Mouse (Mus musculus) thymus, adult 2 months (tissue): ENCODE data around the gene Tmem63c.

ENCODE experiments used
- CTCF ChIP-seq: fragments of 200-500 bp; IDR thresholded peaks from 2 replicates; pipeline ENCODE4 v1.5.1; 2012; ENCODE audit warnings: mild to moderate bottlenecking, control low read depth, low read length, moderate library complexity, borderline replicate concordance; ENCODE audit not compliant: control insufficient read depth, poor library complexity, insufficient read depth; ENCODE audit errors: extremely low read depth
- POLR2A ChIP-seq: fragments of 200-500 bp; IDR thresholded peaks from 2 replicates; pipeline ENCODE4 v1.6.1; 2012; ENCODE audit warnings: mild to moderate bottlenecking, low read length, control low read depth, moderate library complexity; ENCODE audit not compliant: control insufficient read depth, poor library complexity, insufficient read depth; ENCODE audit errors: extremely low read depth

DNA sequence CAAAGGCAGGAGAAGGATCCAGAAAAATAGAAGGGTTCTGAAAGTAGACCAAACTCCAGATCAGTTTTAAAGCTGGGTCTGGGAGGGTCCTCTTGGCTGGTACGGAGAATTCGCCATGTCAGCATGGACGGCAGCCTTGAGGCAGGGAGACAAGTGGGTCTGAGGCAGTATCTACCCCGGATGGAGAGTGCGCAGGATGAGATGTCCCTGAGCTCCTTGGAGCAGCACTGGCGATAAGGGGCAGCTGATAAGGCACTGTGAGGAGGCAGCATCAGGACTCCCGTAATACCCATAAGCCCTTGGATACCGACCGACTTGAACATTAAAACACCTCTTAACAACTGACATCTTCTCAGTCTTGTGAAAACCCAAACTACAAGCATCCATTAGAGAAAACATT, 111.6 kb downstream of the Tmem63c start:
- TF ChIP-seq POLR2A (no peak), CTCF (no peak)
